Mouse (Mus musculus): Measurements from ENCODE around the gene Ncapd2. TPM values are rescaled to one million over a fixed set of nuclear protein-coding genes. Genes with fewer than 3 reads are reported as not detected.

The Ncapd2 gene
- total and polyA plus RNA-seq, 3 experiments = 79.6 to 301 (median 147) TPM

DNA sequence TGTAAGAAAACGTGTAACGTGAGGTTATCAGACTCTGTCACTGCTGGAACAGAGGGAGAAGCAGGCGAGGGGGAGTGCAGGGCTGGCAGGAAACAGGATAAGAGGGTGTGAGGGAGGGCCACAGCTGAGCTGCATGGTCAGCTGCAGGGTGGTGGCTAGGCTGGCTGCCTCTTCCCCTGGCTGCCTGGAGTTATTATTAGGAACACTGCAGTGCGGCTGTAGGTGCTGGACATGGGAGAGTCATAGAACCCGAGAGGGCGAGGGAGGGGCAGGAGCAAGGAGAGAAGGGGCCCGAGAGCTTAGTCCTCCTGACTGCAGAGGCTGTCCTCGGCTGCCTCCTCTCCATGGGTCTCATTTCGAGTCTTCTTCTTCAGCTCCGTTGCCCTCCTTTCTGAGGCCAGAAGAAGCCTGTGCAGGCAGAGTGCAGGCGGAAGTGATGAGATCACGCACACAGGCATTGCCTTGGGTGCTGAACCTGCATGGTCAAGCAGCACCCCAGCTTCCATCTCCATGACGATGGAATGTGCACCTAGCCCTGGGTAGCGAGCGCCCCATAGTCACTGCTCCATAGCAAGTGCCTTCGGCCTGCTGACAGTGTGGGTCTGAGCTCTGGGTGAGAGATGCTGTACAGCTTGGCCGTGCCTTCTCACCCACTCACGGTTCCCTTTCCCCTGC is 43.1 kb downstream of the Ncapd2 start:
- no peak overlapping the region for H3K4me2 ChIP-seq (ENCODE audit: insufficient read depth, low read depth, poor library complexity, severe bottlenecking)
- H3K79me2 ChIP-seq (replicated peaks; ENCODE audit: control insufficient read depth, extremely low read depth, insufficient read depth, poor library complexity, severe bottlenecking) = peaks cover 18% of the 10 kb centered on the region
- no peak overlapping the region for H3K4me3 ChIP-seq (replicated peaks in 1 of 3; ENCODE audit: low read depth in 2 of 3, low read length in 2 of 3, poor library complexity in 1 of 3)
- H3K9ac ChIP-seq (ENCODE audit: insufficient read depth, low read depth) = no peak overlapping the region
- H3K4me1 ChIP-seq (ENCODE audit: control insufficient read depth in 1 of 2, insufficient read depth in 2 of 2) = peaks cover 9 to 42% of the 10 kb centered on the region in 2 experiments
- in situ Hi-C loops (cut with MboI; ENCODE audit: low pct_ligation_motif_present, low pct_unique_long_range_greater_than_20kb, low sequenced_read_pairs) (no loop called here), dilution Hi-C loops (cut with MboI; ENCODE audit: extremely low pct_ligation_motif_present, extremely low pct_unique_long_range_greater_than_20kb, low sequenced_read_pairs) (no loop called here)
- H3K36me3 ChIP-seq (replicated peaks in 1 of 2; ENCODE audit: control insufficient read depth in 1 of 2, insufficient read depth in 1 of 2, low read length in 1 of 2) = peaks cover 41 to 73% of the 10 kb centered on the region in 2 experiments
- H3K9me3 ChIP-seq (replicated peaks; ENCODE audit: low read length) = no peaks in the 10 kb centered on the region
- no peak overlapping the region for H3K27ac ChIP-seq (ENCODE audit: insufficient read depth, low read depth)
- no peak for TF ChIP-seq MAZ (IDR thresholded peaks at IDR 0.05; ENCODE audit: low read depth, low read length)
- TF ChIP-seq CHD2 (IDR thresholded peaks at IDR 0.05; ENCODE audit: low read length) = no peak
- TF ChIP-seq CTCF (conservative IDR thresholded peaks at IDR 0.05 in 1 of 2, IDR thresholded peaks at IDR 0.05 in 1 of 2; ENCODE audit: low read depth in 2 of 2, low read length in 2 of 2) = no peak
- no peak for TF ChIP-seq IRF4 (IDR thresholded peaks at IDR 0.05; ENCODE audit: low read depth, low read length)
- no peak for TF ChIP-seq USF1 (IDR thresholded peaks at IDR 0.05; ENCODE audit: low read depth, low read length)
- TF ChIP-seq PAX5 (IDR thresholded peaks at IDR 0.05; ENCODE audit: low read length) = no peak
- no peak for TF ChIP-seq SIN3A (IDR thresholded peaks at IDR 0.05; ENCODE audit: low read length)
- TF ChIP-seq E2F4 (IDR thresholded peaks at IDR 0.05; ENCODE audit: insufficient replicate concordance, low read depth, low read length) = no peak
- no peak for DNase-seq (ENCODE audit: extremely low read depth)
- H3K27me3 ChIP-seq (replicated peaks) = no peaks in the 10 kb centered on the region

DNA sequence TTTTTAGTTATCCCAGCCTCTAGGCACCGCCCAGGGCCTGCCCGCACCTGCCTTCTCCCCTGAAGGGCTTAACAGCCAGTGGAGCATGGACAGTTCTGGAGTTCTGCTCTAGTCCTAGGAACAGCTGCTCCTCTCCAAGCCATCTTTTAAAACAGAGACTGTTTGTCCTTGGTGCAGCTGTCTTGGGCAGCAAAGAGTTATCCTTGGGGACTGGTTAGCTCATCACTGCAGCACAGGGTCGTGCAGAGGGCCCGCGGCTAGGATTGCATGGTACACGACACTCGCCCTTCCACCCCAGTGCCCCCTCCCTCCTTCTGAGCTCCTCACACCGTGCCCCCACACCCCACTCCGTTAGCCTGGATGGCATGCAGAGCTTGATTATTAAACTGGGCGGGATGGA is 44.2 kb downstream of the Ncapd2 start:
- Histone ChIP-seq H3K27me3 (replicated peaks) (no peaks in the 10 kb centered on the region), H3K27ac (ENCODE audit: insufficient read depth, low read depth) (no peak overlapping the region), H3K4me2 (ENCODE audit: insufficient read depth, low read depth, poor library complexity, severe bottlenecking) (no peak overlapping the region), H3K4me3 (replicated peaks in 1 of 3; ENCODE audit: low read depth in 2 of 3, low read length in 2 of 3, poor library complexity in 1 of 3) (no peak overlapping the region), H3K79me2 (replicated peaks; ENCODE audit: control insufficient read depth, extremely low read depth, insufficient read depth, poor library complexity, severe bottlenecking) (peaks cover 18% of the 10 kb centered on the region), H3K9me3 (replicated peaks; ENCODE audit: low read length) (no peaks in the 10 kb centered on the region), H3K4me1 (ENCODE audit: control insufficient read depth in 1 of 2, insufficient read depth in 2 of 2) (peaks cover 9 to 42% of the 10 kb centered on the region in 2 experiments), H3K9ac (ENCODE audit: insufficient read depth, low read depth) (no peak overlapping the region), H3K36me3 (replicated peaks in 1 of 2; ENCODE audit: control insufficient read depth in 1 of 2, insufficient read depth in 1 of 2, low read length in 1 of 2) (peaks cover 37 to 72% of the 10 kb centered on the region in 2 experiments)
- dilution Hi-C loops (cut with MboI; ENCODE audit: extremely low pct_ligation_motif_present, extremely low pct_unique_long_range_greater_than_20kb, low sequenced_read_pairs) (no loop called here), in situ Hi-C loops (cut with MboI; ENCODE audit: low pct_ligation_motif_present, low pct_unique_long_range_greater_than_20kb, low sequenced_read_pairs) (no loop called here)
- TF ChIP-seq USF2 (conservative IDR thresholded peaks at IDR 0.05; ENCODE audit: low read depth, low read length) (no peak), E2F4 (IDR thresholded peaks at IDR 0.05; ENCODE audit: insufficient replicate concordance, low read depth, low read length) (no peak), PAX5 (IDR thresholded peaks at IDR 0.05; ENCODE audit: low read length) (no peak), MXI1 (IDR thresholded peaks at IDR 0.05; ENCODE audit: low read depth, low read length) (no peak), UBTF (IDR thresholded peaks at IDR 0.05; ENCODE audit: low read depth, low read length) (no peak), ZKSCAN1 (IDR thresholded peaks at IDR 0.05; ENCODE audit: borderline replicate concordance, low read depth, low read length) (no peak), CHD2 (IDR thresholded peaks at IDR 0.05; ENCODE audit: low read length) (no peak), MYC (IDR thresholded peaks at IDR 0.05; ENCODE audit: low read depth, low read length) (no peak), ZC3H11A (IDR thresholded peaks at IDR 0.05; ENCODE audit: low read depth, low read length) (no peak), SMC3 (IDR thresholded peaks at IDR 0.05; ENCODE audit: low read depth, low read length) (no peak), SIN3A (IDR thresholded peaks at IDR 0.05; ENCODE audit: low read length) (no peak), ELF1 (IDR thresholded peaks at IDR 0.05; ENCODE audit: low read depth, low read length) (no peak), MAFK (IDR thresholded peaks at IDR 0.05; ENCODE audit: insufficient replicate concordance, low read length) (no peak), JUND (conservative IDR thresholded peaks at IDR 0.05; ENCODE audit: low read depth, low read length) (no peak), JUN (IDR thresholded peaks at IDR 0.05; ENCODE audit: insufficient read depth, low read depth, low read length) (no peak), MEF2A (IDR thresholded peaks at IDR 0.05; ENCODE audit: borderline replicate concordance, low read depth, low read length) (no peak), USF1 (IDR thresholded peaks at IDR 0.05; ENCODE audit: low read depth, low read length) (no peak)
- DNase-seq (ENCODE audit: extremely low read depth) = no peak

All from CH12.LX (cell line).